In genomic region chr5:91282969-91283368, GRCm38 (mm10) we compare ENCODE assay signal across 9 mouse cellular contexts.
DNase-seq lines count a peak whose midpoint lies in the region; ATAC-seq lines count a peak whose summit lies in the region.
"Had no signal": no experiment of that assay in that cellular context is flagged by ENCODE, and none has a peak within 500 bp of the region (broad histone marks: within the 10 kb centered on the region; RNA-seq: fewer than 3 reads in every experiment).

No protein-coding gene starts in this region.

- peak; percentile 35 for DNase-seq in adrenal gland, adult 2 months
- DNase-seq in adrenal gland, adult 8-10 months = no peak
- DNase-seq in CD4-positive helper T cell, adult 2 months (ENCODE audit: low read depth, low spot score) = peak; percentile 53
- peak; percentile 70 to 80 for DNase-seq in lung, postnatal 4 days
- DNase-seq in B cell, adult 2 months = no peak
- no peak for DNase-seq in kidney, postnatal 25 days
- no peak for DNase-seq in right cerebral cortex, postnatal 4 days
- DNase-seq: embryo, embryonic 11 days had no signal

- peak; percentile 86 for ATAC-seq in granulocyte monocyte progenitor cell, adult 5-6 weeks (replicated peaks; ENCODE audit: poor library complexity, severe bottlenecking)

Comparison
In these comparisons a context has a peak if more than half of its experiments do, and no peak if none do; other contexts are left out.
1. DNase-seq: peak in adrenal gland, adult 2 months (single experiment), CD4-positive helper T cell, adult 2 months (single experiment) and lung, postnatal 4 days (2 of 2); none in adrenal gland, adult 8-10 months (single experiment), B cell, adult 2 months (0 of 2), kidney, postnatal 25 days (0 of 2) and right cerebral cortex, postnatal 4 days (single experiment).